Mouse (Mus musculus): Measurements from ENCODE around the gene Nckipsd.
A peak's percentile ranks its signal among the peaks of the same experiment; 100 is the strongest.

Gene Nckipsd

DNA sequence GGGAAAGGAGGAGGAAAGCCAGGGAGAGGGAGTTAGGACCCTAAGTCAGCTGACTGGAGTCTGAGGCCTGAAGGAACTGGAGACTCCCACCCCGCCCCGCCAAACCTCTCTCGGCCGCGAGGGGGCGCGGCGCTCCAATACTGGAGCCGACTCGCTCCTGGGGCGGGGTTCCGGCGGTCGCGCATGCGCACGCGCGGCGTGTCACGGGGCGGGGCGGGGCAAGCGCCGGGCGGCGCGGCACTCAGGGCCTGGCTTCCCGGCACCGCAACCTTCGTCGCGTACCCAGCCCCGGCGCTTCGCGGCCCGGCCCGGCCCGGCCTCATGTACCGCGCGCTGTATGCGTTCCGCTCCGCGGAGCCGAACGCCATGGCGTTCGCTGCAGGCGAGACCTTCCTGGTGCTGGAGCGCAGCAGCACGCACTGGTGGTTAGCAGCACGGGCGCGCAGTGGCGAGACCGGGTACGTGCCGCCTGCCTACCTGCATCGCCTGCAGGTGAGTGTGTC is at the start of gene Nckipsd:
TSS of gene Nckipsd (plus strand) at position 206 of the 503 bp plus-strand sequence.
- peak; percentile 94 for DNase-seq (ENCODE audit: low spot score)

DNA sequence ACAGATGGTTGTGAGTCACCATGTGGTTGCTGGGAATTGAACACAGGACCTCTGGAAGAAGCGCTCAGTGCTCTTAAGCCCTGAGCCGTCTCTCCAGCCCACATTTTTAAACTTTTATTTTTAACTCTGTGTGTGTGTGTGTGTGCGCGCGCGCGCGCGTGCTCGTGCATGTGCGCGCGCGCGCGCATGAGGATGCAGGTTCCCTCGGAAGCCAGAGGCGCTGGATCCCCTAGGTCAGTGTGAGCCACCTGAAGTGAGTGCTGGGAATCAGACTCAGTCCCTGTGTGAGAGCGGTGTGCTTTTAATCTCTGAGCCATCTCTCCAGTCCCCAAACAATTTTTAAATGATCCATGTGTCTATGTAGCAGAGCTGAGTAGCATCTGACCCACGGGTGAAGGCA is 49.0 kb upstream of the Nckipsd start:
- DNase-seq (ENCODE audit: low spot score): no peak

DNA sequence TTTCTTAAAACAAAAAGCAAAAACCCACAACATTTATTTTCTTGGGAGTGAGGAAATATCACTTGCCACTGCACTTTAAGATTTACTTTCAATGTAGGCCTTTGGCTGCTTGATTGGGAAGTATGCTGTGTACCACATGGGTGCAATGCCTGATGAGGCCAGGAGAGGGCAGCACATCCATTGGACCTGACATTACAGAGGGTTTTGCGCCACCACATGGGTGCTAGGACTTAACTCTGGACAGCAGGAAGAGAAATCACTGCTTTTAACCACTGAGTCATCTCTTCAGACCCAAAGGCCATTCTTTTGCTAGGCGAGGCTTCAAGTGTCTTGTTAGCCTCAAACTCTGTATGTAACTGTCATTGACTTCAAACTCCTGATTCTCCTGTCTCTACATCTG is 48.4 kb upstream of the Nckipsd start:
- peak; percentile 77 for DNase-seq (ENCODE audit: low spot score)

DNA sequence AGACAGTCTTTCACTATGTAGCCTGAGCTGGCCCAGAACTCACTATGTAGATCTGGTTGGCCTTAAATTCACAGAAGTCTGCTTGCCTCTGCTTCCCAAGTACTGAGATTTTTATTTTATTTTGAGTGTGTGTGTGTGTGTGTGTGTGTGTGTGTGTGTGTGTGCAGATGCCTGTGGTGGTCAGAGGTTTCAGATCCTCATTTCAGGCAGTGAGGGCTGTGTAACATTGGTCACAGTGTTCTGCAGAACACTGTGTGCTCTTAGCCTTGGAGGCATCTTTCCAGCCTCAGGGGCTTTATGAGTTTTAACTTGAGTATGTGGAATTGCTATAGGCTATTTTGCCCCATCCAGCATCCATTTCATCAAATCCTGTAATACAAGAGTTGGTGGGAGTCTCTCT is 46.6 kb upstream of the Nckipsd start:
- DNase-seq (ENCODE audit: low spot score): no peak

DNA sequence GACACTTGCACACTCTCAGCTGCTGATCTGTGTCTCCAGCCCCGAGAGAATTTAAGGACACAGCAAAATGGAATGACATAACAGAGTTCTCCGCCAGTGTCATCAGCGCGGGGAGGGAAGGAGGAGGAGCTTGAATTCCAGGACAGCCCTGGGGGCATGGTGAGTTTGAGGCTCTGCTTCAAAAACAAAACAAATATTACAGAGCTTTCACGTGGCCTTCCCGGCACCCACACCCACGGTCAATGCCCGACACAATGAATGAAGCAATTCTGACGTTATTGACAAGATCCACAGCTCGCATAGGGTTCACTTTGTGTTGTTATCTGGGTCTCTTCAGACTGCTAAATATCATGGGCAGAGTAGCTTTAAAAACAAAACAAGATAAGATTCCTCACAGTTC is 43.2 kb upstream of the Nckipsd start:
- DNase-seq (ENCODE audit: low spot score): no peak

DNA sequence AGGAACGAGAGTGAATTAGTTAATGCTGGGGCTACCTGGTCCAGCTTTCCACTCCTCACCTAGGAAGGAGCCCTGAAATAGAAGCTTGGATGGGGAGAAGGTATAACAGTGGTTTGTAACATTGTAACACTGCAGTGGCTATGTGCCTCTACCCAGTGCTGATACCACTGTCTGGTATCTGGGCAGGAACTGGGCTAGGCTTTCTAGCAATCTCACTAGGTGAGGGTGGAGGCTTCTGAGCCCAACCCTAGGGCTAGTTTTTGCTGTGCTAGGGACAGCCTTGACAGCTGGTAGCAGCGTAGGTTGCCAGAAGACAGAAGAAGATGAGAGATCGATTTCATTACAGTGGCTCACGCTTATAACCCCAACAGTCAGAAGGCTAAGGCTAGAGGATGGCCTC is 31.6 kb upstream of the Nckipsd start:
- DNase-seq (ENCODE audit: low spot score): no peak

DNA sequence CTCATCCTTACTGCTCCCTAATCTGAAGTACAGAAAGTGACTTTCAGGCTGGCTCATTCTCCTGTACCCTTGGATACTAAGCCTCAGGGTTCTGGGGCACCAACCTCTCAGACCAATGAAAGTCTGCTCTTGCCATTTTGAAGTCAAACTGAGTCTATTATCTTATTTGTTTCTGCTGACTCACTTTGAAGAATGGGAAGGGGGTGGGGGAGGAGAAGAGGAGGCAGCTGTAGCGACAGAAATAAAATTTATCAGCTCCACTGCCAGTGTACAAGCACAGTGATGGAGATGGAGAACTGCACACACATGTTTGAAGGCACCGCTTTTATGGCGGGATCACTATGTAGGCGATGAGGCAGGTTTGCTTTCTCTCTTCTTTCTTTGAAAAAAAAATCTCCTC is 30.9 kb upstream of the Nckipsd start:
- no peak for DNase-seq (ENCODE audit: low spot score)

DNA sequence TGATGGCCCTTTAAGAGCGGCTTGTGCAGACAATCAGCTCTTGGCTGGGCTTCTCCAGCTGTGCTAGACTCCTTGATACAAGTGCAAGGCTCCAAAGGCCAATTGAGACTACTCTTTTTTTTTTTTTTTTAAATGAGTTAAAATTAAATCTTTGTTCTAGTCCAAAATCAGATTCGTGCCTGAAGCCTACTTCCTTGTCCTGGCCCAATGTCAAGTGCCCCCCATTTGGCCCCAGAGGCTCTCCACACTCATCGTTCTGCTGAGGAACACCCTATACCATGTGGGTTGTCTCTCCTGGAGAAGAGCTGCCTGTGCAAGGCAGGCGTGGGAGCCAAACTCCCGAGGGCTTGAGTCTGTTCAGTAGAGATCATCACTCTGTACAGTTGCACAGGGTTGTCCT is 27.2 kb upstream of the Nckipsd start:
- peak; percentile 60 for DNase-seq (ENCODE audit: low spot score)

DNA sequence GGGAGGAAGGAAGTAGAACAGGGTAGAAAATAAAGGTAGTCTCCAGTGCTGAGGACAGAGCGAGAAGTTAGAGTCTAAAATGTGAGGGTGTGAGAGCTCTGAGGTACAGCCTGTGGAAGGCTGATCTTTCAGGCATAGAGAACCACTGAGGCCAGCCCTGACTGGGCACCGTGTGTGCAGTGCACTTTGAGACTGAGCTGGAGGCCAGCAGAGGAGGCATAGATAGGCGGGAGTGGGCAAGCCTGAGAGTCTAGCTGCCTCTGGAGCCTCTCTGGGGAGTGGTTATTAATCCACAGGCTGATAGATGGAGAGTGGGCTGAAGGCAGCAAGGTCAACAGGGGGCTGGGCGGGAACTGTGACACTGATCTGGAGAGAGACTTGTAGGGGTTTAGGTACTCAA is 26.3 kb upstream of the Nckipsd start:
- DNase-seq (ENCODE audit: low spot score): no peak

DNA sequence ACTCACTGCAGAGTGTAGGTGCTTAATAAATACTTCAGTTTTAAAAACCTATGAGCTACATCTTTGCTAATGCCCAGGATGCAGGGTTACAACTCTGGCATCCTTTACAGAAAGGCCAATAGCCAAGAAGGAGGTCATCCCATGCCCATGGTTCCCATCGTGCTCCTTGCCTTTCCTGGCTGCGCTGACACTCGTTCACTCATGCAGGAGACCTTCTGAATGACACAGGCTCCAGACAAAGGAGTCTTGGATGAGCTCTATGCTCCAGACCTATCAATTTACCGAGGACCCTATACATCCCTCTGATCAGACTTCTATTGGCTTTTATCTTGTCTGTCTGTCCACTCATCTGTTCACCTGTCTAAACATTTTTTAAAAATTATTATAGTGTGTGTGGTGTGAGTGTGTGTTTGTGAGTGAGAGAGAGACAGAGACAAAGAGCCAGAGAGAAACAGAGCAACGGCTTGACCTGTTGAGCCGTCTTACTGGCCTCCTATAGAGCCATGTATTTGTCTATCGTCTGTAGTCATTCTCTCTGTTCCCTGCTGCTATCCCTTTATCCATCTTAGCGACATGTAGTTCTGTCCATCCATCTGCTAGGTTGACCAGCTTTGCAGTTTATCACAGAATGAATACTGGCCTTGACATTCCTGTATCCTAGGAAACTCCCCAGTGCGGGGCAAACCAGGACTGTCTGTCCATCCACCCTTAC is 25.2 kb upstream of the Nckipsd start:
- DNase-seq (ENCODE audit: low spot score): no peak

DNA sequence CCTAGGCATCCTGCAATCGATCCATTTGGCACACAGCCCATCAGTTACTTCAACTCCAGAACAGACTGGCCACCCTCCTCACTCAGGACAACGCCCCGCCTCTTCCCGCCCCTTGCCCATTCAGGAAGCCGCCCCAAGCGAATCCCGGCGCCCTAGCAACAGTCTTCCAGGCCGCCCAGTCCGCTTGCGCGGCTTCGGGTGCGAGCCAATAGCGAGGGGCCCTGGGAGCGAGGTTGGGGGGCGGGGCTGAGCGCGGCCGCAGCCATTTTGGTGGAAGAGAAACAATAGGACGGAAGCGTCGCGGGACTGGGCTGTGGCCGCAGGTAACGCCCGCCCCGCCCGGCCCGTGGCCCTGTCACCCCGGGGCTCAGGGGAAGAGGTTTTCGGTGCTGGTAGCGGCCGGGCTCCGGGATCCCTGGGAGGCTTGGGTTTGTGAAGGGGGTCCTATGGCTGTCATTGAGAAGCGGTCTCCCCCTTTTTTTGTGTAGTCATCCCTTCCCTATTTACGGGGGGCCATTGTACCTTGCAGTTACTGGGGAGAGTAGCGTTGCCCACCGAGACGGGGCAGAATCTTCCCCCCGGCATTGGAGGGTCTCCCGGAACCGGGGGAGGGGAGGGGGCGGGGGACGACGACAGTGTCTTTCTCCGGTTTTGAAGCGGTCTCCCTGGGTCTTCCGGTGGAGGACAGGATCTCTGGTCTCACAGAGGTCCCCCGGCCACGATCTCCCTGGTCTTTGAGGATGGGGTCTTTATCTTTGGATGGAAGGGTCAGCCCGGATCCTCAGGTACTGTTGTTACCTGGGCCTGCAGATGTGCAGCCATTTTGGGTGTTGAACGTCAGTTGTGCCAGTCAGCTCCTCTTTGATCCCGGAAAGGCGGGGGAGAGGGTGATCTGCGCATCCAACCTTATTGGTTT is 24.4 kb upstream of the Nckipsd start, which contains the start of gene Ip6k2:
TSS of gene Ip6k2 (plus strand) at position 249 of the 916 bp plus-strand sequence.
- DNase-seq (ENCODE audit: low spot score): peak; percentile 98

DNA sequence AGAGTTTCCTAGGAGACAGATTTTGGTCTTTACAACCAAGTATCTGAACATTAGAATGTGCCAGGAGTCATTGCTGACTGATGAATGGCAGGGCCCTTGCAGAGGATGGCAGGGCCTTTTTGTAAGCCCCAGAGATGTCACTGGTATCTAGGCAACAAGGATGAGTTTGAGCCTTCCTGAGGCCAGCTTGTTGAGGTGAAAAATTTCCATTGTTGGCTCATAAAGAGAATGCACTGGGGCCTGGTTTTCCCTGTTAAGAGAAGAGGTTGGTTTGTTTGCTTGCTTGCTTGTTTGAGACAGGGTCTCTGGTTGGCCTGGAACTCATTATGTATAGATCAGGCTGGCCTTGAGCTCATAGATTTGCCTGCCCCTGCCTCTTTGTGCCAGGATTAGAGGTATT is 22.8 kb upstream of the Nckipsd start:
- DNase-seq (ENCODE audit: low spot score): no peak

DNA sequence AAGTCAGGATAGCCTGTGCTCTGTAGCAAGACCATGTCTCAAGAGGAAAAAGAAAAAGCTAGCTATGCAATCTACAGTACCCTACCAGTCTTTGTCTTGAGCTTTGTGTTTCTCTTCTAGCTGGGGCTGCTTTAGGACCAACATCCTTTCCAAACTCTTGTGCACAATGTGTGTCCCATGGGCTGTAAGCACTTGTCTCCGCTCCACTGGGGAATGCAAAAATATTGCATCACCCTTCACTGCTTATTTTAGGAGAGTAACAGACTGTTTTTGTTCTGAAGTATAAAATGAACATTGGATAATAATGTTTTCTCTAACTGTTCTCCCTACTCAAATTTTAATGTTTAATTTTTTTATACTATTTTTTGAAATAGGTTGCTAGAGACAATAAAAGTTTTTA is 21.7 kb upstream of the Nckipsd start:
- DNase-seq (ENCODE audit: low spot score): no peak

DNA sequence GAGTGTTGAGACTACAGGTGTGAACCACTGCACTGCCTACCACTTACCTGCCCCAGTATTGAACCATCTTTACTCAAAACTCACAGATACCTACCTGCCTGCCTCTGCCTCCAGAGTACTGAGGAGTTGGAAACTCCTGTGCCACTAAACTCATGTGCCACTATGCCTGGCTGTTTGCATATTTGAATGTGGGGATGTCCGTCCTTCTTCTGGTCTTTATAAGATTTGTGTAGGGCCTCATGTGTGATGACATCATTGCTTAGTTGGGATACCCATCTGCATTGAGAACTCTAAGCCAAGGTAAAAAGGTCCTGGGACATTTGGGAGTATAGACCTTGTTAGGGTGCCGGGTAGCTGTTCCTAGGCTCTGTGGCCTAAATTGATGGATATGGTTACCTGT is 21.1 kb upstream of the Nckipsd start:
- DNase-seq (ENCODE audit: low spot score): no peak

DNA sequence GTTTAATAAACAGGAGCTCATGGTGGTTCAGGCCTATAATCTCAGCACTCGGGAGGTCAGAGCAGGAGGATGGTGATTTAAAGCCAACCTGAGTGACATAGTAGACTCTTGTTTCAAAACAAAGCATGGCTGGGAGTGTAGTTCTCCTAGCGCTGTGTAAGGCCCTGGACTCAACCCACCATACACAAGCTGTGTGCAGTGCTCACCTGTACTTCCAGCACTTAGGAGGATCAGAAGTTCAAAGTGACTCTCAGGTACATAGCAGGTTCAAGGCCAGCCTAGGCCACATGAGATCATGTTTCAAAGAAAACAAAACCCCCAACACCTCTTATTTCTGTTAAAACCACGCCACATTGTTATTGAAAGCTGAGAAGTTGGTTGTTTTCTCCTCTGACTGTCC is 19.5 kb upstream of the Nckipsd start:
- DNase-seq (ENCODE audit: low spot score): no peak

DNA sequence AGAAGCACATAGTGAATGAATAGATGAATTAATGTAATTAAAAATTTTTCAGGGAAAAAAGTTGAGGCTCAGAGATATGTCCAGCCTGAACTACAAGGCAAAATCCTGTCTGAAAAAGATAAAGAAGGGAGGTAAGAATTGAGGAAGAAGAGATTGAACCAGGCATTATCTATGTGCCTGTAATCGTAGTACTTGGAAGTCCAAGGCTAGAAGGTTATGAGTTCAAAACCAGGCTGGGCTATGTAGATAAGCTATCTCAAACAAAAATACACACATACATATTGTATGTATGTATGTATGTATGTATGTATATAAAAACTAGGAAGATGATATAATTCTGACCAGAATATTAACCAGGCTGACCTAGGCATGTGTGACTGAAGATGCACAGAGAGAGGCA is 15.9 kb upstream of the Nckipsd start:
- DNase-seq (ENCODE audit: low spot score): no peak

DNA sequence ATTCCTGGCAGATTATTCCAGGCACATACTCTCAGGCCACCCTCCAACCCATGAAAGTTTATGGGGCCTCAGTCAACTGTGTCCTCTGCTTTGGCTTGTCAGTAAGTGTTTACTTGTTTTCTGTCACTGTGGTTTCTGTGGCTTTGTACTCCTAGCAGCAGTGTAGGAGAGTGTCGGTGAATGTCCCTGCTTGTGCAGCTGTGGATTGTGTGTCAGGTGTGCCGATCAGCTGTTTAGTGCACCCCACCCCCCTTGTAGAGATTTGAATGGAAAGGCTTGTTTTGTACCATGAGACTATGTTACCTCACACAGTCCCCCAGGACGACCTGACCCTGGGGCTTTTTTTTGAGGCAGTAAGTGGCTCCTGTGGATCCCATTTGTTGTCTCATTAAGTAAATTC is 15.4 kb upstream of the Nckipsd start:
- no peak for DNase-seq (ENCODE audit: low spot score)

DNA sequence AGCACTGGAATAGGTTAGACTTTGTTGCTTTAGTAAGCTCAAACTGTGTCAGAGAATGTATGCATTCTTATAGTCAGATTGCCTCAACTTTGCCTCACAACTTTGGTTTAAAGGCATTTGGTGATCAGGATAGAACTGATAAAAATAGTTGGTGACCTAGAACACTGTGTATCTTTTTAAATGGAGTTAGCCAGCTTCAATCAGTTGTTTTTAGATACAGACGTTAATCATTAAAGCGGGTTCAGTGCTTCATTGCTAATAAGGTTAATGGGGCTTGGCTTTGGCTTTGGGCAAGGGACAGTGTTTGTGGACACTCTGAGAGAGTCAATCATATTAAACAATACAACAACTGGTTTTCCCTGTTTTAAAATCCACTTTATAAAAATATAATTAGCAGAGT is 12.9 kb upstream of the Nckipsd start:
- DNase-seq (ENCODE audit: low spot score): no peak

DNA sequence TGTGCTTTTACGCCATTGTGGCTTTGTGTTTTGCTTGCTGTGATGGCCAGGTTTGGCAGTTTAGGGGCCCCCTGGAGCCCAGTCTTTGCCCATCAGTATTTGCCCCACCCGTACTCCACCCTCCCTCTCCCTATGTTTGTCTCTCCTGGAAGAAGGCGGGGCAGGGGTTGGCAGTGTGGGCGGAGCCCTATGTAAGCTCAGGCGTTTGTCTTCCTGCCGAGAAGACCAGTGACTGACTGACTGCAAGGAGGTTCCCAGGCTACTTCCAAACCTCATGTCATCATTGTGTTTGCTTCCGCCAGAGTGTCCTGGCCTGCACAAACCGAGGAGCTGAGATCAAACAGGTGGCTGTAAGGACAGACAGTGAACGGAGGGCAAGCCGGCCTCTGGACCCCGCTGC is 12.4 kb upstream of the Nckipsd start:
- no peak for DNase-seq (ENCODE audit: low spot score)

DNA sequence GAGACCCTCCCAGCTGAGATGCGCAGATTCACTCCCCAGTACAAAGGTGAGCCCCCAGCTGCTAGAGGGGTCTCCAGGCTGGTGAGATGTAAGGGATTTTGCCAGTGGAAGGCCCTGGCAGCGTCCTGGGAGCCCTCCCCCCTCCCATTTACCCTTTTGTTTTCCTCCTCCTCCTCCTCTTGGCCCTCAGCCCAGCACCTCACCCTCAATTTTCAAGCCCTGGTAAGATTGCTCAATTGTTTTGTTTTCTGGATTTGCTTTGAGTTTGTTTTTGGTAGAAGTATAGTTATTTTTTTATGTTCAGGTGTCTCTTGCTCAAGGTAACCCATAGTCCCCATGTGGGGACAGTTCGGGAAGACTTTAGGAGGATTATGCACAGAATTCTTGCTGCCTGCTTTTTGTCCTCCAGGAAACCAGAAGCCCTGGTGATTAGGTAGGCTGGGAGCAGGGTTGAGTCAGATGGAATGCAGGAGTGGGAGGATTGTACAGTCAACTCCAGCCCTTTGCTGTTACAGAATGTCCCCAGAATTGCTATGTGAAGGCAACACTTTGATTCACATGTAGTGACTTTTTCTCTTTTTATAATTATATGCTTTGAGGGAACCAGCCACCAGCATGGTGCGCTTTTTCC is 11.7 kb upstream of the Nckipsd start:
- DNase-seq (ENCODE audit: low spot score): peak; percentile 53

DNA sequence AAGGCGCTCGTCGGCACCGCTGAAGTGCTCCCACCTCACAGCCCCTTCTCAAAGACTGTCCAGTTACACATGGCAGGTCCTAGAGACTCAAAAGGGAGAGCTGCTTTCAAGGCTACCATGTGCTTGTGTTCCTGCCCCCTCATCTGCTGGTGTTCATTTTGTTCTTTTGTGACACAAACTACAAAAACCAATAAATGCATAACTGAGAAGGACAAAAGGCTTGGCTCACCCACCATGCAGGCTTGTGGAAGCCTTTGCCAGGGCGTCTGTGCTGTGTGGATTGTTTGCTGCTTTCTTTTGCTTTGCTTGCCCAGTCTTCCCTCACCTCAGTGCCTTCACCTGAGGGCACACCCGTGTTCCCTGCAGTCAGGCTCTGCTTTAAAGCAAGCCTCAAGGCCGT is 10.7 kb upstream of the Nckipsd start:
- no peak for DNase-seq (ENCODE audit: low spot score)

DNA sequence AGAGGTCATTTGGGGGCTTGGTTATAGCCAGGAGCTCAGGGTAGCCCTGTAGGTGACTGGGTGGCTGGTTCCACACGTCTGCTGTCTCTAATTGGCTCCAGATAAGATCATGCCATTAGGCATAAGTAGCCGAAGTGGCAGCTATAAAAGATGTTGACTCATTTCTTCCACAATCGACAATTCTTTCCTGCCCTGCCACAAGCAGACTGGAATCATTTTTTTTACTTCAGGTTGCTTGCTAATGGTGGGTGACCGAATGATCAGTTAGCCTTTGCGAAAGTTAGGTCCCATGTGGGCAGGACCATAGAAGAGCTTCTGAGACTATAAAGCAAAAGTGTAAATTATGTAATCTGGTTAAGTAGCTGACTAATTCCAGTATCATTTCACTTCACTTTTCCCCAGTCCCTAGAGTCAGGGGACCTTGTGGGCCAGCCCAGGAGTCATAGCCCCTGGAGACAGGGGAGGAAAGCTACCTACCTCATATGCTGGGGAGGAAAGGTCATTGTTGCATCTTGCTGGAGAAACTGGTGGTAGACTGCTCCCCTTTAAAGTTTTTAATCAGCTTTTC is 9.6 kb upstream of the Nckipsd start:
- no peak for DNase-seq (ENCODE audit: low spot score)
